Mouse (Mus musculus) right cerebral cortex, adult 2 months (tissue): ENCODE results near the gene Itprid1.
A peak's percentile ranks its signal among the peaks of the same experiment; 100 is the strongest.

Experiments
- DNase-seq, 2 experiments: peaks; one replicate each; pipeline ENCODE4 v3.0.0; 2021 to 2022; ENCODE audit warnings: low spot score in 2 of 2

Gene Itprid1

DNA sequence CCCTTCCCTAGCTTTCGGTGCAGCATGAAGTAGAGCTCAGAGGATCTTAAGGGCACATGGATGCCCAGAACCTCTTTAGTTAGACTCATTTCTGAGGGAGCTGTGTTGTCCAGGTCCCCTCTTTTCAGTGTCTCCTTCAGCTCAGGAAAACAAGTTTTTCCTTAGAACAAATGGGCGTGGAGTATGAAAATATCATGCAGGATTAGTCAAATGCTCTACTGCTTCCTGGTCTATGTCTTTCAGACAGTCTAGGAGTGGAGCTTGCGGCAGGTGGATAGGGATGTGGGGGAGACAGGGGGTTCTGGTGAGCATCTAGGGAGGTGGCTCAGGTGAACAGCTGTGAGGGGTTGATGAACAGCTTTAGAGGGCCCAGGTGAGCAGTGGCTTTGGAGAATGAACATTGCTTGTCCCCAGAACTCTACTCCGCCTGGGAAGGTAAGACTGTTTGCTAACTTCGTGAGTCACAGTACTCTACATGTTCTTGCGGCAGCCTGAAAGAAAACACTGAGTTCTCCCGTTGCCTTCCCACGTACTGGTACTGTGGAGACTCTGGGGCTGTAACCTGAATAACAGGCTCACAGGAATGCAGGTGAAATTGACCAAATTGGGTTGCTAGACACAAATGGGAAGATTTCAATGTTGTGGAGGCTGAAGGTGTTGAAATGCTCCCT lies at the start of gene Itprid1:
TSS of gene Itprid1 (plus strand) at position 246 of the 671 bp plus-strand sequence.
- DNase-seq = peak; percentile 20 to 21

GRCm38 (mm10) chr6:55789557-55789956 lies 47.1 kb upstream of the Itprid1 start:
- DNase-seq = no peak

DNA sequence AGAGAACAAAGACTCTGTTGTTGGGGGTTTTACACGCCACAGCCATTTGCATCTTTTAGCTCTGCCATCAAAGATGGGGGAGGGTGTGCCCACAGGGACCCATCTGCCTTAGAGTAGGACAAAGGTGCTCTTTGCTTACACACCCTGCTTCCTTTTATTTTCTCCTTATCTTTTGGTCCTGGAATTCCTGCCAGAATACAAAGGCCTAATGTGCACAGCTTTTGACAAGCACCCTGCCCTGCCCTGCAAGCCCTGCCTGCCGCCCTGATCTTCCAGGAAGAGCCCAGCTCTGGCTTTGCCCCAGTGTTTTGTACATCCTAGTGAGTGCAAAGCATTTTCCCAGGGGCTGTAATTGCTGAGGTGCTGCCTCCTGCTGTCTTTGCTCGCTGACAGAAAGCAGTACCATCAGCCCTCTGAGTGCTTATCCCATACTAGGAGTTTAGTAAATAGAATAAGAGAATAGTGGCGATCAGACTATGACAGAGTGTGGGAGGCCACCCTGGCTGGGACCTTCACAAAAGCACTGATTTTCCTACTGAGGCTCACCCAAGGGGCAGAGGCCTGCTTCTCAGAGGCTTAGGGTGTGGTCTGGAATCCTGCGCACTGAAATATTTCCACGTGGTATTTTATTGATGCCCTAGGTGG lies 44.7 kb upstream of the Itprid1 start:
- DNase-seq = no peak

- DNase-seq = no peak
These were observed 44.2 kb upstream of the Itprid1 start for GRCm38 (mm10) chr6:55792536-55792935.

DNA sequence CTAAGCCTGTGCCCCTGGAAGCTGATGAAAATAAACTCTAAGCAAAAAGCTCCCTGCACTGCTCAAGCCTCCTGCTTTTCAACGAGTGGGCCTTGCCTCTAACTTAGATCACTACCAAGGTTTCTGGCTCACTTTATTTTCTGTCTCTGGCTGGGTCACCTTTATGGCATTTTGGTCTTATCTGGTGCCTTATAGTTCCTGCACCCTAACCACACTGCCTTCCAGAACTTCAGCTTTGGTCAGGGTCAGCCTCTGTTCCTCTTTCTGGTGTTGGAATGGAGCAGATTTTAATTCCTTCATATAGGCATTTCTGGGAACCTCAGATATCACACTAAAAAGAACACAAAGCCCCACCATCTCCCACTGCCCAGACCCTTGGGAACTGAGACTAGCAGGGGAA lies 34.0 kb upstream of the Itprid1 start:
- DNase-seq = no peak

DNA sequence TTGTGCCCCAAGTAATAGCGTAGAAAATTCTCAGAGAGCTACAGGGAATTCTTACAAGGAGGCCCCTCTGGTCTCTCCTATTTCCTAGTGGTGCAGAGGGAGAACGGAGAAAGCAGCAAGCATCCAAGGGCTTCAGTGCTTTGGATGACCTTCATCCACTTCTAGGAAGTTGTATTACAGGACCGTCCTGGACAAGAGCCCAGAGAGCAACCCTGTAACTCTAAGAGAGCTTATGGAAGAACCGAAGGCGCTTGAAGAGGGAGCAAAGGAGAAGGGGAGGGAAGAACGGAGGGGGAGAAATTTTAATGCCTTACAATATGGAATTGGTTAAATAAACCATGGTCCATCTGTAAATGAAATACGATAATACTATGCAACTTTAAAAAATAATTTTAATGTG lies 33.3 kb upstream of the Itprid1 start:
- DNase-seq = no peak

DNA sequence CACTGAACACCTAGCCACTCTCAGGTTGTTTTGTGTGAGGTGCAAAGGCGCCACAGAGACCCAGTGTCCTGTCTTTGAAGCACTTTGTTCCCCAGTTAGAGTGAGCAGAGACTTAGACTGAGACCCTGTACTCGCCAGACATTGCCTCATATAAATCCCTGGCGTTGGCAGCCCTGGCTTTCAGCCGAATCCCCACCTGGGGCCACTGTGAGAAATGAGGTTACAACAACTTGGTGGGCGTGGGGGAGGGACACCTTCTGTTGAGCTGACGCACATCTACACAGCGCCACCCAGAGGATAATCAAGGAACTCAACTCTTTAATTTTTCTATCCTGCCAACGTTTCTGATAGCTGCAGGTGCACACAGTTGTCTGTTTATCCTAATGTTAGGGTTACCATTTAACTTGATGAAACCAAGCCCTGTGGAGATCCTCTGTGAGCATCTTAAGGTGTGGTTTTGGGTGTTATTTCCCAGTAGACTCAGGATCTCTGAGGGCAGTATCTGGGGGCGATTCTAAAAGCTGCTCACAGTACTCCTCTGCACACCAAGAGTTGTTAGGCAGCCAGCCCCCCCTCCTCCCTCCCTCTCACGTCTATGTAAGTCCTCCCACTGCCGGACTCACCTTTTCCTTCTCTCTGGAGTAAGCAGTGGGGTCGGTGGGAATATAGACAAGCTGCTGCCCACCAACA lies 32.6 kb upstream of the Itprid1 start:
- peak; percentile 57 to 64 for DNase-seq

DNA sequence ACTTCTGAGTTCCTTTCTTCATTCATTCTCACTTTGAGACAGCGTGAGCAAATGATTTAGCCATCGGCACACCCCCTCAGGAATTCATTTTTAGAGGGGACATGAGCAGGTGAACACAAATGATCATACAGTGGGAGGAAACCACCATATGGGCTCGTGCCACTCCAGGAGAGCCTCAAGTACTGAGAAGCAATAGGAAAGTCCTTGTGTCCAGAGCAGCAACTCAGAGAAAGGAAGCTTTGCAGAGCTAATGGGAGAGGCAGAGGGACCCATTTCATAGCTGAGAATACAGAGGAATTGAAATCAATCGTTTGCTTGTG lies 32.1 kb upstream of the Itprid1 start:
- peak in 1 of 2 experiments; percentile 35 for DNase-seq

- DNase-seq = peak; percentile 54 to 56
These were observed 31.2 kb upstream of the Itprid1 start for GRCm38 (mm10) chr6:55805291-55806137.

GRCm38 (mm10) chr6:55806537-55806936 lies 30.2 kb upstream of the Itprid1 start:
- no peak for DNase-seq

DNA sequence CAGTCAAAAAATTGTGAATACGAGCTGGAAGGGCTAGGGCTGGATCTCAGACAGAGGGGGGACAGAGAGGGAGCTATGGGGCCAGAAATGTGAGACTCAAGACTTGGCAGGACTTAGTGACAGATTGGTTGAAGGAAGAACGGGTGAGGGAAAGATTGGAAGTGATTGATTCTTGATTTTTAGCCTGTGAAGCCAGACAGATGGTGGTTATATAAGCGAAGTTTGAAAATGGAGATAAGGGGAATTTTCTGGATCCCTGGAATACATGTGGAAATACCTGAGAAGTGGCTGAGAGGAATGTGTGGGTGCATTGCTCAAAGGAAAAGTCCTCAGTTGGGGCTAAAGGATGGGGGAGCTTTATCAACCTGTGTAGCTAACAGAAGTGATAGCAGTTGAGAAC lies 28.0 kb upstream of the Itprid1 start:
- no peak for DNase-seq

DNA sequence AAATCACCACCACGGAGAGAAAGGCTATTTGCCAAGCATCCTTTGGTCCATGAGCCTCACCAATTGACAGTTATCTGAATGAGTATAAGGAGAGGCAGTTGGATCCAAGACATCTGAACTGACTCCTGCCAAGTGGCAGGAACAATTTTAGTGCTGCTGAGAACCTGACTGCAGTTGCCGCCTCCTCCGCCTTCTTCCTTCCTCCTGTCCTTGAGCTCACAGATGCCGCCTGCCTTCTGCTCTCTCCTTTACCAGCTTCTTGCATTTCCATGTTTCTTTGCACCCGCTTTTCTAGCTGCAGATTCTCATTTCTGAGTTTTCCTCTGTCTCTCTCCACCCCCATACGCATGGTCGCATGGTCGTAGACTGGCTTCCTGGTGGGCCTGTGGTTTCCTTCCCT lies 25.5 kb upstream of the Itprid1 start:
- peak; percentile 77 to 78 for DNase-seq

GRCm38 (mm10) chr6:55812353-55812752 lies 24.3 kb upstream of the Itprid1 start:
- DNase-seq = no peak

DNA sequence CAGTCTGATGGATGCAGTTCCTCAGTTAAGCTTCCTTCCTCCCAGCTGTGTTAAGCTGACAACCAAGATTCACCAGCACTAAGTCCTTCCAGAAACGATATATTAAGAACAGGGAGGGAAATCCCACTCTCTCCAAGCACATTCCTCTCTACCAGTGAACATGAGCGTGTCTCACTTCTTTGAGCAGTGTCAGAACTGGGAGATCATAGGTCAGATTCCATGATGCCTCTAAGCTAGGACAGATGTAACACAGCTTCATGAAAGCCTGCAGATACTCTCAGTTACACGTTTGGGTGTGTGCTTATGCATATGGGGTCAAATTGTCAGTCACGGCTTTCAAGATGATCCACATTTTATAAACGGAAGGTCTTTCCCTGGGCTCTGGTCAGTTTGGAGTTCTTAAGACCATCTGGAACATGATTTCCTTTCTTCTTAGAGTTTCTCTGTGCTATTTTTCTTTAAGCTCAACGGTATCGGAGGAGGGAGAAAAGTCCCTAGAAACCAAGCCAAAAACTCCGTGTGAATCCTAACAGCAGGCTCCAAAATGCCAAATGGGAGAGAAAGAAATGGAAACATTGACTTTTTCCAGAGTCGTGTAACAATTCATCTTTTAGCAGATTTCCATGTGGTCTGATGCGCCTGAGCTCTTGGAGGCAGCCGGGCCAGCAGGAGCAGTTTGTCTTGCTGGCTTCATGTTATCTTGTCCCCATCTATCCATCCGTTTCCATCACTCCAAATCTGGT lies 22.3 kb upstream of the Itprid1 start:
- peak in 1 of 2 experiments; percentile 35 for DNase-seq

DNA sequence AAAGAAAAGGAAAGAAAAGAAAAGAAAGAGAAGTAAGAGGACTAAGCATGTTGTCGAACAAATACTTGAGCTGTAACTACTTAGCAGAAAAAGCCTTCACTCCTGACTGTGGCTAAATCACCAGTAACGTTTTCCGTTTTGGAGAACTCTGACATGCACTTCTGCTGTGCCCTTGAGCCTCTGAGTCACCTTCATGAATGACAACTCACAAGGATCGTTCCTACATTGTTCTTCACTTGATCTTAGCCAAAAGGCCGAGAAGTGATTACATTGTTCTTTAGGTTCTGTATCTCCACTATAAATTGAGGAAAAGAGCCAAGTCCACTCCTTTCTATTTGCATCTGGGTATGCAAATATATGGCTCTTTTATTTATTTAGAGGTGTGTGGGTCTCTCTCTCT lies 19.8 kb upstream of the Itprid1 start:
- no peak for DNase-seq

- no peak for DNase-seq
These were observed 7.0 kb upstream of the Itprid1 start for GRCm38 (mm10) chr6:55829722-55830121.

GRCm38 (mm10) chr6:55852589-55852988 lies 15.9 kb downstream of the Itprid1 start:
- no peak for DNase-seq

DNA sequence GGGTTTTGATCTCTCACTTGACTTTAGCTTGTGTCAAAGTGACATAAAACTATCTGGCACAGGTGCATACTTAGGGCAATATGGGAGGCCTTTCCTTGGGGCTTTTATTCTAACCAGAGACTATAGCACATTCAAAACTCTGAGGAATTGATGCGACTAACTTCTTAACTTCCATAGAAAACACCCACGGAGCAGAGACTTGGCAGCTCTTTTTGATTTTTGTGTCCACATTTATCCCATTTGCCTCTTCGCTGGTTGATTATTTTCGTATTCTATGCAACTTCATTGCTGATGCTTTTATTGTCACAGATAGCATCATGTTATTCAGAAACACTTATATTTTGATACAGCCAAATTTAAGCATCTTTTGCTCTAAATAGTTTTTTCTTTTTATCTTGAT lies 19.4 kb downstream of the Itprid1 start:
- peak; percentile 48 to 54 for DNase-seq

GRCm38 (mm10) chr6:55865206-55865605 lies 28.5 kb downstream of the Itprid1 start:
- DNase-seq = peak in 1 of 2 experiments; percentile 18

DNA sequence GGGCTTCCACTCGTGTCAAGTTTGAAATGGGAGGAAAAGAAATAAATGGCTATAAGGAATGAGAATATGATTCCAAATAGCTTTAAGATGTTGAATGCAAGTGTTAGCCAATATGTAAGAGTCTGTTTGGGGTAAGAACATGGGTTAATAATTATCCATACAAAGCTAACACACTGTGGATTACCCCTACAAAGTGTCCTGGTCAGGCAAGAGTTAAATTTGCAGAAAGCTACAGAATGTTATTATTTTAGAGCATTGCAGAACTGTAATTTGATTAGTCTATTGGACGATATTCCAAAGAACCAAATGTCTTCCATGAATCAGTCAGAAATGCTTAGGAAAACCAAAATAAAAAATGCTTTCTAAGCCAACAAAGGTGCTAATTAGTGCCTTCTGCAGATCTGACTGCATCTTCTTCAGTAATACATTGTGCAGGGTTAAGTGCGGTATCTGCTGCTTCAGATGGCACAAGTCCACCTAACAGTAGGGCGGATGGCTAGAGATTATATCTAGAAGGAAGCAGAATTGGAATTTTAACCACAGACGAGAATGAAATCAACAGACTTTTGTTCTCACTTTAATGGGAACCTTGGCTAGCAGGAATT lies 42.8 kb downstream of the Itprid1 start:
- no peak for DNase-seq

DNA sequence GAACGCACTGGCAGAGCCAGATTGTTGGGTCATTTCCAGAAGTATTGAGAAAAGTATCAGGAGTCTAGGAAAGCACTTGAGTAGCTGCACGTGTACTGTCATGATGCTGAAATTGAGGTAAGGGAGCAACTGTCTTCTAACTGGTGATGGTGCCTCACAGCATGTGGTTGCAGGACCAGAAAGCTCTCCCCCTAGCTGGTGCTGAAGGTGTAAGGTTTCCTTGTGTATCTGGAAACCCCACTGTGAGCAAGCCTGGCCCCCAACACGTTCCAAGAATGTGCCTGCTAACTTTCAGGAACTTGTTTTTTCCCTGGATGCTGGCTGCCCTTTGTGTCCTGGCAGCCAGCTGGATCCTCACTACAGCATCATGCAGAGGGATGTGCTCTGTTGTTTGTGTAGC lies 44.2 kb downstream of the Itprid1 start:
- DNase-seq = no peak
